Mouse (Mus musculus) lung, embryonic 15.5 days (tissue): ENCODE data around the gene Zfp108. TPM values are rescaled to one million over a fixed set of nuclear protein-coding genes. Genes with fewer than 3 reads are reported as not detected.
"Not testable (repeated sequence)": the region's sequence is repeated elsewhere in the genome, so short reads cannot be mapped to it uniquely, and the experiment has no call there.

ENCODE experiments used
- ATAC-seq: fragments of 200-750 bp; cut with Nextera tagmentation; 2 replicates; pipeline ENCODE4 v1.8.0; 2017; ENCODE audit warnings: moderate number of reproducible peaks, borderline replicate concordance; ENCODE audit not compliant: low FRiP score, low TSS enrichment; ENCODE audit errors: extremely low read depth
- H3K27ac ChIP-seq: fragments of 300-500 bp; sonication (generic); 2 replicates; pipeline ENCODE4 v1.5.1; 2015; ENCODE audit warnings: moderate library complexity, mild to moderate bottlenecking, inconsistent platforms
- H3K27me3 ChIP-seq: fragments of 300-500 bp; sonication (generic); 2 replicates; pipeline ENCODE4 v1.6.1; 2015; ENCODE audit warnings: inconsistent platforms
- H3K36me3 ChIP-seq: fragments of 300-500 bp; sonication (generic); 2 replicates; pipeline ENCODE4 v1.6.1; 2015; ENCODE audit warnings: inconsistent platforms
- H3K4me1 ChIP-seq: fragments of 300-500 bp; sonication (generic); 2 replicates; pipeline ENCODE4 v1.6.1; 2015; ENCODE audit warnings: inconsistent platforms
- H3K4me2 ChIP-seq: fragments of 300-500 bp; sonication (generic); 2 replicates; pipeline ENCODE4 v1.6.1; 2015; ENCODE audit warnings: inconsistent platforms, mild to moderate bottlenecking, moderate library complexity
- H3K4me3 ChIP-seq: fragments of 300-500 bp; sonication (generic); 2 replicates; pipeline ENCODE4 v1.5.1; 2015; ENCODE audit warnings: mild to moderate bottlenecking, inconsistent platforms
- H3K9ac ChIP-seq: fragments of 300-500 bp; sonication (generic); 2 replicates; pipeline ENCODE4 v1.6.1; 2015; ENCODE audit warnings: inconsistent platforms
- H3K9me3 ChIP-seq: fragments of 300-500 bp; sonication (generic); 2 replicates; pipeline ENCODE4 v1.6.1; 2016; ENCODE audit warnings: inconsistent platforms
- WGBS: fragments of 180-500 bp; shearing (Covaris S2); methylation state at CpG from one replicate; pipeline ENCODE4 v1.1.7; 2015; 5-methylcytosine and 5-hydroxymethylcytosine counted together
- polyA plus RNA-seq: library from polyadenylated mRNA; unstranded; fragments of >200 nt; fragmentation: Nextera tagmentation; extraction: Ambion mirVana; gene quantifications from 2 replicates; pipeline ENCODE4 v1.2.1, GENCODE M21; 2015

Gene Zfp108
- polyA plus RNA-seq, 1 experiment from 2014 or later: 3.8 TPM

- no peak overlapping the region for H3K9ac ChIP-seq
- 0 out of 2 replicates have a peak, but pooled peaks cover 4% of the 10 kb centered on the region for H3K36me3 ChIP-seq
- no peak overlapping the region for H3K4me3 ChIP-seq
- H3K9me3 ChIP-seq: no peaks in the 10 kb centered on the region
- ATAC-seq: no peak
- WGBS: 73% methylated on average over 24 of the region's 24 CpGs
- no peaks in the 10 kb centered on the region for H3K27me3 ChIP-seq
- H3K4me2 ChIP-seq: no peak overlapping the region
- H3K27ac ChIP-seq: no peak overlapping the region
- H3K4me1 ChIP-seq: 0 out of 2 replicates have a peak, but pooled peaks cover 3% of the 10 kb centered on the region
Measured at GRCm38 (mm10) chr7:24268176-24269155, 13.9 kb downstream of the Zfp108 start.

DNA sequence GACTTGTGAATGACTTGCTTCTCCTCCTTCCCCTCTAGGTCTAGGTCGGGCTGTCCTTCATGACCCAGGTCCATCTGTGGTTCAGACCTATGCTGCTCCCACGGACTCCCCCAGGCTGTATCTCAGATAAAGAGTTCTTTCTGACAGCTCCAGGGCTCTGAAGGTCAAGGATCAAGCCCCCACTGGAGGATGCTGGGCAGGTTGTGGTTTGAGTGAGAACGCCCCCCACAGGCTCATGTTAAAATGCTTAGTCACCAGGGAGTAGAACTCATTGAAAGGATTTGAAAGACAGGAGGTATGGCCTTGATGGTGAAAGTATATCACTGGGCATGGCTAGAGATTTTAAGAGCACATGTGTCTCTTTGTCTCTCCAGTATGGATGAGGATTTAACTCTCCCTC is 14.7 kb downstream of the Zfp108 start:
- no peak overlapping the region for H3K9ac ChIP-seq
- no peak overlapping the region; the same call in 1 of the 2 replicates for H3K4me3 ChIP-seq
- WGBS: 66% methylated on average over 3 of the region's 3 CpGs
- 0 out of 2 replicates have a peak, but pooled peaks have one; percentile 1 for ATAC-seq
- no peaks in the 10 kb centered on the region for H3K27me3 ChIP-seq
- H3K9me3 ChIP-seq: no peaks in the 10 kb centered on the region
- no peak overlapping the region for H3K27ac ChIP-seq
- peaks cover 10% of the 10 kb centered on the region; the same call in 1 of the 2 replicates for H3K36me3 ChIP-seq
- H3K4me2 ChIP-seq: peak overlapping the region; percentile 71
- H3K4me1 ChIP-seq: 0 out of 2 replicates have a peak, but pooled peaks cover 3% of the 10 kb centered on the region

DNA sequence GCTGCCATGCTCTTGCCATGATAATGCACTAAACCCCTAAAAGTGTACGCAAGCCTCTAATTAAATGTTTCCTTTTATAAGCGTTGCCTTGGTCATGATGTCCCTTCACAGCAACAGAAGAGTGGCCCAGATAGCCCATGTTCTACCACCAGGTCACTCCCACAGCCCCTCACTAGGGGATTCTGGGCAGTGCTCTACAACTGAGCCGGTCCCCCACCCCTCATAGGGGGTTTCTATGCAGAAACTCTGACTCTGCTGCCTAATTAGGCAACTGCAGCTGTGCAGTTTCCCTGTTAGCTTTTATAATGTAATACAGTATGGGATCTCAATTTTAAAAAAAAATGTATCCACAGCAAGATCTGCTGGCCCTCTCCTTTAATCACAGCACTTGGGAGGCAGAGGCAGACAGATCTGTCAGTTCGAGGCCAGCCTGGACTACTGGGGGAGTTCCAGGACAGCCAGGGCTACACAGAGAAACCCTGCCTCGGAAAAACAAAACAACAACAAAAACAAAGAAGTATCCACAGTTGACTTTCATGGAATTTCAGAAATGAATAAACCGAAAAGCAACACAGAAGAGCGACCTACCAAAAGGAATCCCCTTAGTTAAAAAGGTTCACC is 15.2 kb downstream of the Zfp108 start:
- no peak overlapping the region for H3K27ac ChIP-seq
- no peaks in the 10 kb centered on the region for H3K27me3 ChIP-seq
- peak overlapping the region; percentile 66 for H3K4me3 ChIP-seq
- peak overlapping the region; percentile 73; the same call in 1 of the 2 replicates for H3K9ac ChIP-seq
- WGBS: 31% methylated on average over 7 of the region's 7 CpGs
- H3K9me3 ChIP-seq: no peaks in the 10 kb centered on the region
- H3K4me1 ChIP-seq: 0 out of 2 replicates have a peak, but pooled peaks cover 3% of the 10 kb centered on the region
- peak; percentile 47; the same call in 1 of the 2 replicates for ATAC-seq
- peaks cover 15% of the 10 kb centered on the region for H3K36me3 ChIP-seq
- H3K4me2 ChIP-seq: peak overlapping the region; percentile 71

GRCm38 (mm10) chr7:24270288-24270672 is 15.7 kb downstream of the Zfp108 start, which contains the start of gene Zfp93:
Zfp93 (plus strand) TSS chr7:24270420.
- ATAC-seq: peak; percentile 85
- H3K27me3 ChIP-seq: no peaks in the 10 kb centered on the region
- H3K9me3 ChIP-seq: no peaks in the 10 kb centered on the region
- 0 out of 2 replicates have a peak, but pooled peaks cover 3% of the 10 kb centered on the region for H3K4me1 ChIP-seq
- peak within 1 kb of the TSS; percentile 66 for H3K4me3 ChIP-seq
- H3K36me3 ChIP-seq: peaks cover 20% of the 10 kb centered on the region
- 0% methylated on average over 12 of the region's 12 CpGs for WGBS
- H3K9ac ChIP-seq: peak within 1 kb of the TSS; percentile 73
- peak within 1 kb of the TSS; percentile 58 for H3K27ac ChIP-seq
- peak within 1 kb of the TSS; percentile 71 for H3K4me2 ChIP-seq

DNA sequence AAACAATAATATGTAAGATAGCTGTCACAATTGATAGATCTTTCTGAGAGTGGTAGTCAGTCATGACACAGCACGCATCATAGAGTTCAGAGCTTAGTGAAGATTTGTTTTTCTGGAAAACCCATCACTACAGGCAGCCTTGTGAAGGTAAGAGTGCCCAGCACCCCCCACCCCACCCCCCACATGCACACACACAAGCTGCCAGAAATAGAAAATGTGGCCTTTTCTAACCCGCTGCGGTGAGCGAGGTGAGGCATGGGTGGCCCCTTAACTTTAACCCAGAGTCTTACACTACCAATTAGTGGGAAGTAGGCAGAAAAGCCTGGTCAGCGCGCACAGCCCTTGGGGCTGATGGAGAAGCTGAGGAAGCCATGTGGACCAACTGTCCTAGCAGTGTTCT is 16.6 kb downstream of the Zfp108 start:
- H3K4me3 ChIP-seq: peak overlapping the region; percentile 66; the same call in 1 of the 2 replicates
- no peaks in the 10 kb centered on the region for H3K9me3 ChIP-seq
- ATAC-seq: no peak
- no peaks in the 10 kb centered on the region for H3K27me3 ChIP-seq
- 93% methylated on average over 6 of the region's 6 CpGs for WGBS
- 0 out of 2 replicates have a peak, but pooled peaks cover 3% of the 10 kb centered on the region for H3K4me1 ChIP-seq
- no peak overlapping the region for H3K9ac ChIP-seq
- peaks cover 22% of the 10 kb centered on the region for H3K36me3 ChIP-seq
- H3K4me2 ChIP-seq: no peak overlapping the region
- H3K27ac ChIP-seq: no peak overlapping the region

- no peak overlapping the region for H3K9ac ChIP-seq
- H3K27me3 ChIP-seq: no peaks in the 10 kb centered on the region
- no peak overlapping the region for H3K27ac ChIP-seq
- peaks cover 22% of the 10 kb centered on the region for H3K36me3 ChIP-seq
- no peak overlapping the region for H3K4me3 ChIP-seq
- H3K4me2 ChIP-seq: no peak overlapping the region
- H3K4me1 ChIP-seq: 0 out of 2 replicates have a peak, but pooled peaks cover 3% of the 10 kb centered on the region
- WGBS: 95% methylated on average over 4 of the region's 4 CpGs
- H3K9me3 ChIP-seq: no peaks in the 10 kb centered on the region
- ATAC-seq: no peak
Measured at GRCm38 (mm10) chr7:24274456-24274855, 19.9 kb downstream of the Zfp108 start.

GRCm38 (mm10) chr7:24278771-24279170 is 24.2 kb downstream of the Zfp108 start:
- not testable (repeated sequence) for H3K4me2 ChIP-seq, ATAC-seq, H3K9me3 ChIP-seq, H3K27me3 ChIP-seq, H3K4me1 ChIP-seq, H3K9ac ChIP-seq, H3K27ac ChIP-seq, H3K4me3 ChIP-seq
- WGBS: 84% methylated on average over 3 of the region's 3 CpGs
- peaks cover 15% of the 10 kb centered on the region for H3K36me3 ChIP-seq

DNA sequence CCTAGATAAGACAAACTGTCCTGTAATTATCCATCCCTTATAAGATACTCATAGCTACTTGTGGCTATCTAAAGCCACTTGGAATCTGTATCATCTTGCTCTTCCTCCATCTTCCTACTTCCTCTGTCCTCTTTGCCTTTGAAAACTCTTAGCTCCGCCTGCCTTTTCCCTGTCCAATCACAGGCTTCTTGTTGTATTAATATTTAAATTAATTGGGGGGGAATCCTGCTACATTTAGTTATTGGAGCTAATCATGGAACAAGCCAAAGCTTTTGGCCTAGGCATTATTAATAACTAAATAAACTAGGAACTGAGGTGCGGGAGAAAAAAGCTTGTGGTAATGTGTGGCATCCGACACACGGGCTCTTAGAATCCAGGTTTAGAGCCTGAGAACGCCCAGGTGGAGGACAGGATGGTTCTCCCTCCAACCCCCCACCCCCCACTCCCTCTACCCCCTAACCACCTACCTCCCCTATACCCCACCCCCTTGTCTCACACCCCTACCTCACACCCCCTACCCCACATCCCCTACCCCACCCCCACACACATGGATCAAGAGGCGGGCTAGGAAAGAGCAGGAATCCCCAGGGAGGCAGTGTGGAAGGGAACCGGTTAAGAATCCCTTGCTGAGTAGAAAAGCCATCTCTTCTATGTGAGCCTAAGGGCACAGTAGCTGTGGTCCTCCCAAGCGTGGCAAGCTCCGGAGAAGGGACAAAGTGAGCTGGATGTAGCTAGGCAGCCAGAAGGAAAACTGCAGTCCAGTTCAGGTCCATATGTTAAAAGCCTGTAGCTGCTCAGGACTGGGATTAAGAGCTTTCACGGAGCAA is 25.6 kb downstream of the Zfp108 start:
- no peak overlapping the region for H3K4me3 ChIP-seq
- no peaks in the 10 kb centered on the region for H3K27me3 ChIP-seq
- WGBS: 52% methylated on average over 10 of the region's 10 CpGs
- peaks cover 2% of the 10 kb centered on the region for H3K36me3 ChIP-seq
- no peaks in the 10 kb centered on the region for H3K9me3 ChIP-seq
- no peak for ATAC-seq
- H3K27ac ChIP-seq: no peak overlapping the region
- no peak overlapping the region for H3K9ac ChIP-seq
- no peaks in the 10 kb centered on the region for H3K4me1 ChIP-seq
- H3K4me2 ChIP-seq: no peak overlapping the region

GRCm38 (mm10) chr7:24280858-24281145 is 26.2 kb downstream of the Zfp108 start:
- Histone ChIP-seq H3K4me1 (no peaks in the 10 kb centered on the region), H3K9ac (no peak overlapping the region), H3K9me3 (no peaks in the 10 kb centered on the region), H3K4me2 (no peak overlapping the region), H3K36me3 (no peaks in the 10 kb centered on the region; the same call in 1 of the 2 replicates), H3K27me3 (no peaks in the 10 kb centered on the region), H3K27ac (no peak overlapping the region), H3K4me3 (no peak overlapping the region)
- 48% methylated on average over 4 of the region's 4 CpGs for WGBS
- no peak for ATAC-seq

DNA sequence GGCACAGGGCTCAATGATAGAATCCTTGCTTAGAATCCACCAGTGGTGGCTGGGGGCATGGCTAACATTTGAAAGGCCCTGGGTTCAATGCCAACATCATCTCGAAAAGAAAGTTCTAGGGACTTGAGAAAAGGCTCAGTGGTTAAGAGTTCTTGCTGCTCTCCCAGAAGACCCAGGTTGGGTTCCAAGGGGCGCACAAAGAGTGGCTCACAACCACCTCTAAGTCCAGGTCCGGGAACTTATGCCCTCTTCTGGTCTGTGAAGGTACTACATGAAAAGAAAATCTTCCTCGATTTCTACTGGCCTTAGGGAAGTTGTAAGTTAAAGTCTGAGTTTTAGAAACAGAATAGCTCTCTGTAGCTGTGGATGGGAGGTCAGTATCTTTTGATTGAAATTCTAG is 31.5 kb downstream of the Zfp108 start:
- ATAC-seq: no peak
- Histone ChIP-seq H3K4me1 (no peaks in the 10 kb centered on the region), H3K27me3 (no peaks in the 10 kb centered on the region), H3K36me3 (peaks cover 20% of the 10 kb centered on the region), H3K4me3 (no peak overlapping the region), H3K27ac (no peak overlapping the region), H3K9me3 (no peaks in the 10 kb centered on the region), H3K9ac (no peak overlapping the region), H3K4me2 (no peak overlapping the region)
- WGBS: 48% methylated on average over 4 of the region's 4 CpGs

DNA sequence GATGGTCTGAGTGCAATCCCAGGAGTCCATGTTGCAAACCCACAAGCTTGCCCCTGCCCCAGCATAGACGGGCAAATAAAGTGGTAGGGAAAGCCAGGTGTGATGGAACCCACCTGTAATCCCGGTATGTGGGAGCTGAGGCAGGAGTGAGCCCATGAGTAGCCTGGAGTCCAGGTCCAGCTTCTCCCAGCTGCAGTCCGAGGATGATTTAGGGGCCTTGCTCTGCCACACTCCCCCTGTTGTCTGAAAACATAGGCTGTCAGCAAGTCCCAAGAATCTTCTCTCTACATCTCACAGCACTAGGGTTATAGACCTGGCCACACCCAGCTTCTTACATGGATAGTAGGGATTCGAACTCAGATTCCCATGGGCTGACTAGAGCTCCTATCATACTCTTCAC is 32.3 kb downstream of the Zfp108 start:
- no peaks in the 10 kb centered on the region for H3K4me1 ChIP-seq
- H3K27me3 ChIP-seq: no peaks in the 10 kb centered on the region
- H3K4me2 ChIP-seq: no peak overlapping the region
- WGBS: 70% methylated on average over 4 of the region's 4 CpGs
- no peak overlapping the region for H3K9ac ChIP-seq
- H3K9me3 ChIP-seq: no peaks in the 10 kb centered on the region
- H3K27ac ChIP-seq: no peak overlapping the region
- H3K36me3 ChIP-seq: peaks cover 28% of the 10 kb centered on the region
- no peak overlapping the region for H3K4me3 ChIP-seq
- ATAC-seq: no peak
